Mouse (Mus musculus): ENCODE data around the gene Mpp1. TPM values are rescaled to one million over a fixed set of nuclear protein-coding genes. Genes with fewer than 3 reads are reported as not detected.
"Not testable (repeated sequence)": the region's sequence is repeated elsewhere in the genome, so short reads cannot be mapped to it uniquely, and the experiment has no call there.

Mpp1 gene
- 10 to 100 TPM; 12.2 to 13.8 TPM for total RNA-seq (2021)
- long read RNA-seq, experiment 1, transcript Mpp1-201 (12 exons, 2,525 nt): major isoform, 10 of 14 reads
- long read RNA-seq, experiment 1, partial matches to known transcripts: 3 of 14 reads
- long read RNA-seq, experiment 1, other reads (novel, unspliced or antisense): 1 of 14 reads
- long read RNA-seq, experiment 2, transcript Mpp1-201 (12 exons, 2,525 nt): major isoform, 10 of 15 reads
- long read RNA-seq, experiment 2, partial matches to known transcripts: 4 of 15 reads
- long read RNA-seq, experiment 2, other reads (novel, unspliced or antisense): 1 of 15 reads

DNA sequence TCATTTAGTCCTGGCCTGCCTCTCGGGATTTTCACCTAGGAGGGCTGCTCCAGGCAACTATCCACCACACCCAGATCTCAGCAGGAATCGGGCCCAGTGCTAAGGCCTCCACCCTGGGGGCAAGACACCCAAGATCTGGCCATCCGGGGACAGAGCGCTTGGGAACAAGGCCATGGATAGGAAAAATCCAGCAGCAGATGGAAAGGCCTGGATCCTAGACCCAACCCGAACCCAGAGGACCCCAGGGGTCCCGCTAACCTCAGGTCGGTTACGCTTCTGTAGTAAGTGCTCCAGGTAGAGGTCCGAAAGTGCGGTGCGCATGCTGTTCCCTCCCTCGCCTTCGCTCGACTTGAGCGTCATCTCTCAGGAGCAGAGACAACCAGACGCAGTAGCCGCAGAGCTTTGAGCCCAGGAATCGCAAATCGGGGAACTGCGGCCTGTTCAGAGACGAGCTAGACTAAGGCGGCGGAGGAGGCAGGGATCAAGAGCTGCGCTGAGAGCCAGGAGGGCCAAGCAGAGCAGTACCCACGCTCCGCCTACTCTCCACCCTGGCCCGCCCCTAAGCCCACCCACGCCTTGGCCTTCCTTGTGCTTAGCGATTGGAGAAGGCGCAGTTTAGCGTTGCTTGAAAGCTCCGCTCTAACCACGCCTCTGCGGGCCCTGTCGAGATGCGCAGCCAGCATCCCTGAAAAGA lies at the start of gene Mpp1:
Gene Mpp1 (minus strand): TSS at position 550 of the 694 bp plus-strand sequence.
- DNase-seq: peak; percentile 66 to 71
- intact Hi-C loops (cut with DNase I): no loop called here

DNA sequence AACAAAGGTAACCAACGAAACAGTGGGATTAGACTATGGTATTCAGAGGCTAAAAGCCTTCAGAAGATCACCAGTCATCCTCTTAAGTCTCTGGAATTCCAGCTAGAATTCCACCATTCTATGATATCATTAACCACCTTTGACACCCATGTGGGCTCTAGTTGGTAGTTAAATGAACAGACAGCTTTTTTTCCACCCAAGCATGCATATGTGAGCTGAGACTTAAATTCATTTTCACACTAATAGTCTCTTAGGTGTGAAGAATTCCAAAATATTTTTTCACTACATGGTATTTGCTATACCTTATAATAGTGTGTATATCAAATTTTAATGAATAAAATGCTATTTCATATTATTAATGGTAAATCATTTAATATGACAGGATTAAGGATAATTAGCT lies 32.9 kb upstream of the Mpp1 start, which contains the start of gene Smim9:
Gene Smim9 (minus strand): TSS at position 101 of the 400 bp plus-strand sequence.
- intact Hi-C loops (cut with DNase I): no loop called here
- no peak for DNase-seq

DNA sequence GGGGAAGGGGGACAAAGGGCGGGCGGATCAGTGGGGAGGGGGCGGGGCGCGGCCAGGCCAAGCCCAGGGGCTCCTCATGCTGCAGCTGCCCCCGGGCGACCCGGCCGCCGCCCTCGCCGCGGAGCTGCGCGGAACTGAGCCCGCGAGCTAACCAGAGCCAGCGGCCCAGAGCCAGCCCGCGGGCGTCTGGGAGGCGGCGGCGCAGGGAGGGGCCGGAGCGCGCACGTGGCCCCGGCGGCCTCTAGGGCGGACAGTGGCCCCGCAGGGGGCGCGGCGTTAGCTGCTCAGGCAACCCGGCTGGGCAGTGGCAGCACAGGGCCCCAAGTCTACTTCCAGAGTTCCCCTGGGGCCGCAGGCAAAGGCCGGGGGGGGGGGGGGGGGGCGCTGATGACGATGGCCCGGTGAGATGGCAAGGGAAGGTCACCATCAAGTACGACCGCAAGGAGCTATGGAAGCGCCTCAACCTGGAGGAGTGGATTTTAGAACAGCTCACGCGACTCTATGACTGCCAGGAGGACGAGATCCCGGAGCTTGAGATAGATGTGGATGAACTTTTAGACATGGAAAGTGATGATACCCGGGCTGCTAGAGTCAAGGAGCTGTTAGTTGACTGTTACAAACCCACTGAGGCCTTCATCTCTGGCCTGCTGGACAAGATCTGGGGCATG lies 24.9 kb upstream of the Mpp1 start:
- intact Hi-C loops (cut with DNase I): no loop called here
- peak; percentile 31 to 36 for DNase-seq

DNA sequence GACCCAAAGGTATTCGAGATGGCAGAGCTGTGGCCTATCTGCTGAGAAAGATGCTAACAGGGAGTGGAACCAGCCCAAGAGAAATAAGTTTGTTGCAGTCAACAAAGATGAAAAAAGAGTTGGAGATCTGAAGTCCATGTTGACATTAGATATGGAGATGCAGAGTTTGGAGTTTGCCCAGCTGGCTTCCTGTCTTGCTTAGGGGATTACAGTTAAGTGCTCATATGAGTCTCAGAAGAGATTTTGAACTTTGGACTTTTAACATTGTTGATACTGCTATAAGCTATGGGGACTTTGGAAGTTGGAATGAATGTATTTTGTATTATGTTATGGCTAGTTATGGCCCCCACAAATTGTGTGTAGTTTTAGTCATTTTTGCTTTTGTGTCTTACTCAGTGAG lies 21.4 kb upstream of the Mpp1 start:
- intact Hi-C loops (cut with DNase I): no loop called here
- no peak for DNase-seq

DNA sequence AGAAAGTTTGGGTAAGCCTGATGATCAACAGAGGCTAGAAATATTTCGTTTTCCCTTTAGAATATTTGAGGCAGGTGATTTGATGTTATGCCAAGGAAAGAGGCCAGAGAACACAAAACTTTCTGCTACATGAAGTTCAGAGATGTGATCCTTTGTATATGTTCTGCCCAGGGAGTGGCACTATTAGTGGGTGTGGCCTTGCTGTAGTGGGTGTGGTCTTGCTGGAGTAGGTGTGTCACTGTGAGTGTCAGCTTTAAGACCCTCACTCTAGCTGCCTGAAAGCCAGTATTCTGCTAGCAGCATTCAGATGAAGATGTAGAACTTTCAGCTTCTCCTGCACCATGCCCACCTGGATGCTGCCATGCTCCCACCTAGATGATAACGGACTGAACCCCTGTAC lies 19.5 kb upstream of the Mpp1 start:
- no peak for DNase-seq
- intact Hi-C loops (cut with DNase I): no loop called here

DNA sequence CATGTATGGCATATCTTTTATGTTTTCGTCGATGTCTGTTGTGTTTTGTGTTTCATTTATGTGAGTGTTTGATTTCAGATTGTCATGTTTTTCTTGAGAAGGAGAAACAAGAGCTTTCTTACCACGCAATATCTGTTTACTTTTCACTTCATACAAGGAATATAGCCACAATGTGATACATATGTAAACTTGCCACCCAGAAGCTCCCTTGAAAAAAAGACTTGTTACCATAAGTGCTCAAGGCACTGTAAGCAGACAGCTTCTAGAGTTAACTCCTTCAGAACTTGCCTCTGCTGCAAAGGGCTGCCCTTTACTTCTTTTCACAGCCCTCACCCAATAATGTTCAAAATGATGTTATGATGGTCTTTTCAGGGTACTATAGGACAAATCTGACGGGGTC lies 17.6 kb upstream of the Mpp1 start:
- no peak for DNase-seq

DNA sequence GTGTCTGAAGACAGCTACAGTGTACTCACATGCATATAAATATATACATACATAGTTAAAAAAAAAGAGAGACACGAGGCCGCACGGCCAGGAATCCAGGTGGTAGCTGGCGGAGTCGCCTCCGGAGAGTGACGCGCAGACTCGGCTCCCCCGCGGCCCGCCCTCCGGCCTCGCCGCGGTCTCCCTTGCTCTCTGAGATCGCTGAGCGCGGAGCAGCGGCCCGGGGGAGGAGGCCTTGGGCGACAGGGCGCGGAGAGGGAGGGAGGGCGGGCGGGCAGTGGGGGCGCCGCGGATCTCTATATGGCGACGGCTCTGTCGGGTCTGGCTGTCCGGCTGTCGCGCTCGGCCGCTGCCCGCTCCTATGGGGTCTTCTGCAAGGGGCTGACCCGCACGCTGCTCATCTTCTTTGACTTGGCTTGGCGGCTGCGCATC lies 12.3 kb upstream of the Mpp1 start:
- DNase-seq; intact Hi-C loops (cut with DNase I): not testable (repeated sequence)

More for the DNA sequence above, 17.6 kb upstream of the Mpp1 start:
- intact Hi-C loops (cut with DNase I): no loop called here

DNA sequence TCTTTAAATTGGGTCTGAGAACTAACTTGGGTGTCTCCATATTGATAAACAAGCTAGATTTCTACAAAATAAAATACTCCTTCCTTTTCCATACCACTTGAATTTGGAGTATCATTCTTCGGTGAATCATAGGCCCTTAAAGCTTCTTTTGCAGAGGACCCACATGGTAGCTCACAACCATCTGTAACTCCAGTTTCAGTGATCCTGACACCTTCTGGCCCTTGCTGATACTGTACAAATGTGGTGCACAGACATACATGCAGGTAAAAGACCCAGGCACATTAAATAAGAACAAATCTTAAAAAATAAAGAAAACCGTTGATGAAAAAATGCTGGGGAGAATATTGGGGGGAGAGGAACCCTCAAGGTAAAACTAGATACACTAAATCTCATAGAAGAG lies 7.4 kb upstream of the Mpp1 start:
- DNase-seq: no peak
- intact Hi-C loops (cut with DNase I): no loop called here

DNA sequence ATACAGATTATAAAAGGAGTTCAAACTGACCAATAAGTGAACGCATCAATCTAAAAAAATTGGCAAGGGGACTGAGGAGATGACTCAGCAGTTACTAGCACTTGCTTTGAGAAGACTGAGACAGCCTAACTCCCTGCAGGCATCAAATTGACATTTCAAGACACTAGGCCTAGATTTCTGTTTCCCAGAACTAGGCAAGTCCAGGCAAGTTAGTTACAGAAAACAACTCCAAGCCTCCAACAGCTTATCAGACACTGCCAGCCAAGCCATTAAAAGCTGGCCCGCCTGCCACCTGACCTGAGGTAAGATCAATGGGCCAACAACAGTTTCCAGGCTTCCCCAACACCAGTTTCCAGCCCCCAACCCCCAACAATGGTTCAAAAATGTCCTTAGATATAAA lies 6.9 kb upstream of the Mpp1 start:
- no peak for DNase-seq
- intact Hi-C loops (cut with DNase I): no loop called here

DNA sequence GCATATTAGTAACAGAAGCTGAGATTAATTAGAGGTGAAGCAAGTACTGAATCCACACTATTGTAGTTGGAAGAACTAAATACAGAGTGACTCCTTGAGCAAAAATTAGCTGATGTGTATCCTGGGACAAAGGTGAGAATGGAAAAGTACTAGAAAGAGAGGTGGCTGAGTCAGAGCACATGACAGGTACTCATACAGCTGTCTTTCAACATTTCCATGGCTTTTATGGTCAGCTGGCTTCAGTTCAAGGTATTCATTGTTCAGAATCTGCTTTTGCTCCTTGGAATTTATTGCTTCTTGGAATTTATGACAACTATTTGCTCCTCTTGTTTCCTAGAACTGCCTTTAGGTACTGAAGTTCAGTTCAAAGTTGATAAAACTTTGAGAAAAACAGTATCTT lies 6.1 kb upstream of the Mpp1 start:
- DNase-seq: no peak
- intact Hi-C loops (cut with DNase I): no loop called here

DNA sequence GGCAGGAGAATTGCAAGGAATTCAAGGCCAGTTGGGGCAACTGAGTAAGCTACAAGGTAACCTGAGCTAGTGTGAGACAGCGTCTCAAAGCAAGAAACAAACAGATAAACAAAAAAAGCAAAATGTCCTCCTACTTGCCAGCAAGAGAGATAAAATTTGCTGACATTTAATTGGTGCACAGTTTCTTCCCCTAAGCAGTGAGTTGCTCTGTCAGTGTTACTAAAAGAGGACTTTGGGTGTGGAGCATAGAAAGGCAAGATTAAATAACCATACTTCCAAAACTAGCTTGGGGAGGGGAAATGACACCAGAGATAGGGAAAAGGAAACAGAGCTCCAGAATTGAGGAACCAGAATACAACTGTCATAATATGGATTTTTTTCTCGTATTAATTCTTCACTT lies 1.3 kb downstream of the Mpp1 start:
- DNase-seq: no peak
- intact Hi-C loops (cut with DNase I): no loop called here

DNA sequence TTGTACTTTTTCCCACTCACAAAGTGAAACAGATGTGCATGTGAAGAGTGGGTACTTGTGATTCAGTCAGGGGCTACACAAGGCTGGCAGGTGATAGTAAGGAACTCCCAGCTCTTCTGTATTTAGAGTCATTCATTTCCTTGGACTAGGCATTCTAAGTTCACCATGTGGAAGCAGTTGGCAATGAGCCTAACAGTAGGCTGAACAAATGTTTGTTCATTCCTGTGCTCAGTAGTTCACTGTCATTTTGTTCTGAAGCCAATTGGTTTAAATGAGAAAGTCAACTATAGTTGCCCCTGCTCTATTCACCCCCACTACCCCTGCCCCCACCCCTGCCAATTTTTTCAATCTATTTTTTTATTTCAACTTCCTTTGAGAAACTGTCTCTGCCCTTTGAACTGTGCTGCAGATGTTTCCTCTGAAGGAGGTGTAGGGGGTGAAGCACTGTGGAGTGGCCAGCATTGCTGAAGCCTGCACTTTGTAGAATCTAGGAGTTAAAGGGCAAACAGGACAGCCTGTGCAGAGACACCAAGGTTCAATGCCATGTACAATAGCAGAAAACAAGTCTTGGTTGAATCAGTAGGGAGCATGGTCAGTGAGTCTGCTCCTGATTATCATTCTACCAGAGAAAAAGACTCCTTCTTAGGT lies 2.4 kb downstream of the Mpp1 start:
- intact Hi-C loops (cut with DNase I): no loop called here
- DNase-seq: no peak

DNA sequence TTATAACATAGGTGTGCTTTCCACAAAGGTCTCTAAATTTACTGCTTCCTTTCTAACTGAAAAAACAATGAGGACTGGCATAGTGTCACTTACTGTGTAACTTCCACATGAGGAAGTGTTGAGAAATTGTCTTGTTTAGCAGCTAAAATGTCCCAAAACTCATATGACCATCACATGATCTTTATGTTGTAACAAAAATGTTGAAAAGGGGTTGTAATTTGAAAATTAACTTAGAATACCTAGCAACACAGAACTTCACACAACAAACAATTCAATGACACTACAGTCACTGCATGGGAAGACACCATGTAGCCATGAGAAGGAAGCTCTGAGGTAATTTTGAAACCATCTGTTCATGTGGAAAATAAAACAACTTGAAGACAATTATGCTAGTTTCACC lies 3.9 kb downstream of the Mpp1 start:
- intact Hi-C loops (cut with DNase I): no loop called here
- DNase-seq: no peak

DNA sequence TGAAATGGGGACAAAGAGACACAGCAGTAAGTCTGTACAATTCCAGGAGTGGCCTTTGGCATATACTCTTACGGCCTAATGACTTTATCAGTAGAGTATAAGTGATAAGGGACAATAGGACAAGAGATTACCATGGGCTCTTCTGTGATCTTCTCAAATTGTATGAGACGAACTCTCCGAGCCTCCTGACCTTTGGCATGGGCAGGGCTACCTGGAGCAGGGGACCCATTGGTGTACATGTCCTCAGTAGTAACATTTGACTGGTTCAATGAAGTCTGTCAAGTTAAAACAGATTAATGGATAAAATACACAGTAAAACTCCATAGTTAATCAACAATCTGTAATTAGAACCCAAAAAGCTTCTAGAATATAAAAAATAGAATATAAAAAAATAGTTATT lies 5.2 kb downstream of the Mpp1 start:
- intact Hi-C loops (cut with DNase I): no loop called here
- no peak for DNase-seq

DNA sequence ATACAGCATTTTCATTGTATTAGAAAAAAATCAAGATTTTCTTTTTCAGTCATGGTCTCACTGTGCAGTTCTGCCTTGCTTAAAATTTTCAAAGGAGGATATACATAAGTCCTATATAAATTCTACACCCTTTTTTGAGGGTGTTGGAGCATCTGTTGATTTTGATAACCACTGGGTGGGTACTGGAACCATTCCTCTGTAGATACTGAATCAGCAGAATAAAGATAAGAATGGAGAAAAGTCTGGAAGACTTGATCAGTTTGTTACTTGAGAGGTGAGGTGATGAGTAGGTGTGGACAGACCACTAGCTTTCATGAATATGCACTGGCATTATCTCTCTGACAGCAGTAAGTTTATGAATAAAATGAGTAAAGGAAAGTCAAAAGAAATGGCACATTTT lies 15.3 kb downstream of the Mpp1 start:
- DNase-seq: no peak
- intact Hi-C loops (cut with DNase I): no loop called here

DNA sequence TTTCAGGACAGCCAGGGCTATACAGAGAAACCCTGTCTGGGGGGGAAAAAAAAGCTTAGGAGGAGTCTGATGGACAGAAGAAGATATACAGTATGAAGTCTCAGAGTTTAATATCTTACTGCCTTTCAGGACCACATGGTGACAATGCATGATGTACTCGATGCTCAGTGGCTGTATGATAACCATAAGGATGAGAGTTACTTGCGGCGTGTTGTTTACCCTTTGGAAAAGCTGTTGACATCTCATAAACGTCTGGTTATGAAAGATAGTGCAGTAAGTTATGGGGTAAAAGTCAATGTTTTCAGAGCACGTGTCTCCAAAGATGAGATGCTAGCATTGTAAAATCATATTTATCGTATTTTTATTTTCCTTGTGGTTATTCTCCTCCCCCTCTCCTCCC lies 28.5 kb downstream of the Mpp1 start:
- DNase-seq: no peak
- intact Hi-C loops (cut with DNase I): no loop called here

DNA sequence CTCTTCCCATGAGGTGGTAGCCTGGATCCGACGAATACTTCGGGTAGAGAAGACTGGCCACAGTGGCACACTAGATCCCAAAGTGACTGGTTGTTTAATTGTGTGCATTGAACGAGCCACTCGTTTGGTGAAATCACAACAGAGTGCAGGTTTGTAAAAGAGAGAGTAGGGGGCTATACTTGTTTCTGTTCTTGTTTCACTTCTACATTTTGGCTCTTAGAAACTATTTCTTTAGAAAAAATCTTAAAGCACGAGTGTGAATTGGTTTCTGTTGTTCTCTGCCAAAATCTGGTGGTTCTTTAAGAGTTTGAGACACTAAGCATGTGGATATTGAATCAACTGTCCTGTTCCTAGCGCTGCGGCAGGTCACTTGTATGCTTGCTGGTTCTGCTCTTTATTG lies 32.0 kb downstream of the Mpp1 start:
- DNase-seq: no peak
- intact Hi-C loops (cut with DNase I): no loop called here

DNA sequence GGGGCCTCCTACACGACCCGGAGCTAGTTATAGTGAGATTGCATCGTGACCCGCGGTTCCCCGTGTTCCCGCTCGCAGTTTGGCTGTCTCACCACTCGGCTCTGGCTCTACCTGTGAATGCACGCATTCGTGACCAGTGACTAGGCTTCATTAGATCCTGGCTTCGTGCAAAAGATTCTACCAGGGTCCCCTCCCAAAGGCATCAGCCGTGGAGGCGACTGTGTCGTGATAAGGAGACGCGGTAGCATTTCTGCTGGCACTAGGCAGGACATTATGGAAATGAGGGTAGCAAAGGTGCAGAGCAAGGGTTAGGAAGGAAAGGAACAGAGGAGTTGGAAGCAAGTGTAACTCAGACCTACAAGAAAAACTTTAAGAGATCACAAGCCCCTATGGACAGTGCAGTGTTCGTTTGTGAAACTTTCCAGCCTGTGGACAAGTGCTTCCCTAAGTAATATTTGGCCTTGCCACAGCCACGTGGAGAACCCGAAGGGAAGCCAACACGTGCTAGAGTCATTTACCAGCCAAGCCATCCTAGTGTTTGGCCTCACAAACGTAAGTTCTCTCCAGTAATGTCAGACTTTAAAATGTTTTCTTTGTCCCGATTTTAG lies 34.5 kb downstream of the Mpp1 start:
- no peak for DNase-seq
- intact Hi-C loops (cut with DNase I): no loop called here

DNA sequence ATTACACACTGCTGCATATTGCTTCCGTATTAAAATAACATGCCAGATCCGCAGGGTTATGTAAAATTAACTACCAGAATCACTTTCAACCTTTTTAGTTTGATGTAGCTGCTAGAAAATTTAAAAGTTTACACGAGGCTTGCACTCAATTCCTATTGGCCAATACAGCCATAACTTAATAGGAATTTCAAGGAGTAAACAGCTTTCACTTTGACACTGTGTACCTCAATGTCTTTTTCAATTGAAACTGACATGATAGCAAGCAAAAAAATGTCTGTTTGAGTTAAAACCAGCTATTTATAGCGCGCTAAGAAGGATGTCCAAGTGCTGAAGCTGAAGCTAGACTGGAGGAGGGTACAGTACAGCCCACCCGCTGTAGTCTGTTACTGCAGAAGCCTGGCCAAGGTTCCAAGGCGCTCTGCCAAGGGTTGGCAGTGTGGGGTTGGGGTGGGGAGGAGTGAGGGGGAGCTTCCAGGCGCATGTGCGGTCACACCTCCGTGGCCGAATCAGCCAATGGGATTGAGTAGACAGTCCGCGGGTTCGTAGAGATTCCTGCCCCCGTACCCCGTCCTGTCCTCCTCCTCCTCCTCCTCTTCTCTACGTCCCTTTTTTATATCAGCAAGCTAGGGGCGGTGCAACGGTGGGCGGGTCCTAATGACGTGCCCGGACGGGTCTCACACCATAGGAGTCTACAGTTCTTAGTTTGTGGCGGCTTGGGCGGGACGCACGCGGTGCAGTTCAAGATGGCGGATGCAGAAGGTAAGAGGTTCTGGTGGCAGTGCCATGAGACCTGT lies 35.2 kb downstream of the Mpp1 start, which contains the start of gene Dkc1:
Gene Dkc1 (plus strand): TSS at position 486 of the 794 bp plus-strand sequence.
- peak; percentile 84 to 90 for DNase-seq
- intact Hi-C loops (cut with DNase I): no loop called here

DNA sequence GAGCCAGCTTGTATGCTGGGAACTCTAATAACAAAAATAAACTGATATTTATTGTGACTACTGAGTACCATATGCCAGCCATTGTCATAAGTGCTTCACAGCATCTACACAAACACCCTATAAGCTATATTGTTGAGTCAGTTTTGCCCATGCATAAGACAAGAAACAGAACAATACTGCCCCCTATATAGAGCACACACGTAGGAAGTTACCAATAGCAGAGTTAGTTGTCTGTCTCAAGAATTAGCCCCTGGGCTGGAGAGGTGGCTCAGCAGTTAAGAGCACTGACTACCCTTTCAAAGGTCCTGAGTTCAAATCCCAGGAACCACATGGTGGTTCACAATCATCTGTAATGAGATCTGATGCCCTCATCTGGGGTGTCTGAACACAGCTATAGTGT lies 45.2 kb downstream of the Mpp1 start:
- intact Hi-C loops (cut with DNase I): no loop called here
- DNase-seq: no peak

Data from gastrocnemius, postnatal 36 days (tissue).